Mouse (Mus musculus) kidney, postnatal 0 days (tissue): ENCODE data around the gene Mast4. TPM values are rescaled to one million over a fixed set of nuclear protein-coding genes. Genes with fewer than 3 reads are reported as not detected.

Experiments
- ATAC-seq: fragments of 200-750 bp; cut with Nextera tagmentation; replicated peaks from 2 replicates; pipeline ENCODE4 v1.8.0; 2017; ENCODE audit warnings: low read depth, moderate number of reproducible peaks, moderate TSS enrichment, moderate library complexity; ENCODE audit not compliant: low FRiP score
- DNase-seq: peaks from one replicate; pipeline ENCODE4 v3.0.0-alpha.2; 2016; ENCODE audit warnings: low spot score
- H3K27ac ChIP-seq: fragments of 300-500 bp; sonication (generic); 2 replicates; pipeline ENCODE4 v1.5.1; 2014; ENCODE audit warnings: mild to moderate bottlenecking
- H3K27me3 ChIP-seq: fragments of 300-500 bp; sonication (generic); 2 replicates; pipeline ENCODE4 v1.6.1; 2014; ENCODE audit warnings: low read length, mixed read lengths; ENCODE audit not compliant: insufficient read depth
- H3K36me3 ChIP-seq: fragments of 300-500 bp; sonication (generic); 2 replicates; pipeline ENCODE4 v1.6.1; 2014; ENCODE audit warnings: low read length, mixed read lengths; ENCODE audit not compliant: insufficient read depth
- H3K4me1 ChIP-seq: fragments of 300-500 bp; sonication (generic); replicated peaks from 2 replicates; pipeline ENCODE4 v1.6.1; 2014; ENCODE audit warnings: antibody characterized with exemption, low read length, mixed read lengths; ENCODE audit not compliant: insufficient read depth
- H3K4me2 ChIP-seq: fragments of 300-500 bp; sonication (generic); 2 replicates; pipeline ENCODE4 v1.6.1; 2014; ENCODE audit warnings: mild to moderate bottlenecking, low read length, moderate library complexity, mixed read lengths
- H3K4me3 ChIP-seq: fragments of 300-500 bp; sonication (generic); replicated peaks from 2 replicates; pipeline ENCODE4 v1.5.1; 2014; ENCODE audit warnings: low read depth, low read length
- H3K9ac ChIP-seq: fragments of 300-500 bp; sonication (generic); 2 replicates; pipeline ENCODE4 v1.6.1; 2014; ENCODE audit warnings: low read depth, low read length
- H3K9me3 ChIP-seq: fragments of 300-500 bp; sonication (generic); replicated peaks from 2 replicates; pipeline ENCODE4 v1.6.1; 2016; ENCODE audit warnings: low read length, inconsistent platforms, mixed read lengths
- CTCF ChIP-seq: IDR thresholded peaks from 2 replicates; pipeline ENCODE4 v1.5.1; 2016; ENCODE audit warnings: antibody characterized with exemption, low read depth, mild to moderate bottlenecking, moderate library complexity
- WGBS: fragments of 180-500 bp; shearing (Covaris S2); extraction: QIAGEN DNeasy Blood & Tissue Kit; methylation state at CpG from one replicate; pipeline ENCODE4 v1.1.7; 2014; 5-methylcytosine and 5-hydroxymethylcytosine counted together
- polyA plus RNA-seq: library from polyadenylated mRNA; unstranded; fragments of >200 nt; fragmentation: Nextera tagmentation; extraction: Ambion mirVana; gene quantifications from 2 replicates; pipeline ENCODE4 v1.2.1, GENCODE M21; 2015

Gene Mast4
- polyA plus RNA-seq, 1 experiment from 2014 or later = 10.6 TPM

GRCm38 (mm10) chr13:102931951-102932350 lies 402.3 kb downstream of the Mast4 start:
- no peak for ATAC-seq

GRCm38 (mm10) chr13:102925844-102926598 lies 408.3 kb downstream of the Mast4 start:
- Histone ChIP-seq H3K4me3 (no peak overlapping the region), H3K4me2 (no peak overlapping the region), H3K36me3 (no peaks in the 10 kb centered on the region), H3K9me3 (no peaks in the 10 kb centered on the region), H3K27me3 (no peaks in the 10 kb centered on the region), H3K27ac (no peak overlapping the region), H3K4me1 (no peaks in the 10 kb centered on the region), H3K9ac (no peak overlapping the region)
- 75% methylated on average over 7 of the region's 7 CpGs for WGBS
- DNase-seq (peak; percentile 44), ATAC-seq (no peak)
- TF ChIP-seq CTCF = peak; percentile 57

More at GRCm38 (mm10) chr13:102931951-102932350, 402.3 kb downstream of the Mast4 start:
- Histone ChIP-seq H3K27me3 (no peaks in the 10 kb centered on the region), H3K9ac (no peak overlapping the region), H3K36me3 (no peaks in the 10 kb centered on the region), H3K9me3 (no peaks in the 10 kb centered on the region), H3K4me1 (no peaks in the 10 kb centered on the region), H3K4me3 (no peak overlapping the region), H3K4me2 (no peak overlapping the region), H3K27ac (no peak overlapping the region)
- no peak for DNase-seq
- TF ChIP-seq CTCF = no peak
- WGBS = 76% methylated on average over 1 of the region's 1 CpGs

GRCm38 (mm10) chr13:102919741-102920140 lies 414.6 kb downstream of the Mast4 start:
- no peak overlapping the region for H3K9ac ChIP-seq
- 67% methylated on average over 7 of the region's 7 CpGs for WGBS
- no peak for TF ChIP-seq CTCF
- H3K4me2 ChIP-seq = no peak overlapping the region
- H3K27me3 ChIP-seq = no peaks in the 10 kb centered on the region
- no peak for DNase-seq
- H3K4me1 ChIP-seq = no peaks in the 10 kb centered on the region
- no peak for ATAC-seq
- no peaks in the 10 kb centered on the region for H3K9me3 ChIP-seq
- H3K27ac ChIP-seq = no peak overlapping the region
- no peaks in the 10 kb centered on the region for H3K36me3 ChIP-seq
- H3K4me3 ChIP-seq = no peak overlapping the region

GRCm38 (mm10) chr13:102918616-102919015 lies 415.7 kb downstream of the Mast4 start:
- H3K4me2 ChIP-seq = no peak overlapping the region
- H3K4me1 ChIP-seq = no peaks in the 10 kb centered on the region
- H3K27me3 ChIP-seq = no peaks in the 10 kb centered on the region
- ATAC-seq = no peak
- no peak for TF ChIP-seq CTCF
- H3K9me3 ChIP-seq = no peaks in the 10 kb centered on the region
- no peak overlapping the region for H3K4me3 ChIP-seq
- no peak overlapping the region for H3K9ac ChIP-seq
- 9% methylated on average over 4 of the region's 4 CpGs for WGBS
- H3K27ac ChIP-seq = no peak overlapping the region
- H3K36me3 ChIP-seq = no peaks in the 10 kb centered on the region
- no peak for DNase-seq

- no peak overlapping the region for H3K4me2 ChIP-seq
- H3K27me3 ChIP-seq = no peaks in the 10 kb centered on the region
- H3K36me3 ChIP-seq = no peaks in the 10 kb centered on the region
- no peak for ATAC-seq
- no peak overlapping the region for H3K4me3 ChIP-seq
- no peaks in the 10 kb centered on the region for H3K9me3 ChIP-seq
- no peak for TF ChIP-seq CTCF
- H3K4me1 ChIP-seq = no peaks in the 10 kb centered on the region
- 67% methylated on average over 1 of the region's 1 CpGs for WGBS
- no peak overlapping the region for H3K9ac ChIP-seq
- no peak for DNase-seq
- no peak overlapping the region for H3K27ac ChIP-seq
Observed at GRCm38 (mm10) chr13:102915341-102915740, 419.0 kb downstream of the Mast4 start.

GRCm38 (mm10) chr13:102914800-102915199 lies 419.5 kb downstream of the Mast4 start:
- Histone ChIP-seq H3K4me3 (no peak overlapping the region), H3K4me2 (no peak overlapping the region), H3K27ac (no peak overlapping the region), H3K9me3 (no peaks in the 10 kb centered on the region), H3K4me1 (no peaks in the 10 kb centered on the region), H3K27me3 (no peaks in the 10 kb centered on the region), H3K36me3 (no peaks in the 10 kb centered on the region), H3K9ac (no peak overlapping the region)
- ATAC-seq (no peak), DNase-seq (no peak)
- no peak for TF ChIP-seq CTCF

- Histone ChIP-seq H3K4me3 (no peak overlapping the region), H3K36me3 (no peaks in the 10 kb centered on the region), H3K9ac (no peak overlapping the region), H3K4me1 (no peaks in the 10 kb centered on the region), H3K27me3 (no peaks in the 10 kb centered on the region), H3K9me3 (no peaks in the 10 kb centered on the region), H3K4me2 (no peak overlapping the region), H3K27ac (no peak overlapping the region)
- DNase-seq = no peak
- TF ChIP-seq CTCF = no peak
- WGBS = 82% methylated on average over 2 of the region's 2 CpGs
- ATAC-seq = no peak
Observed at GRCm38 (mm10) chr13:102913919-102914318, 420.4 kb downstream of the Mast4 start.
